Mouse (Mus musculus) intestine, embryonic 15.5 days (tissue): ENCODE measurements around the gene Nat8f1. TPM values are rescaled to one million over a fixed set of nuclear protein-coding genes. Genes with fewer than 3 reads are reported as not detected.
"Not testable (repeated sequence)": the region's sequence is repeated elsewhere in the genome, so short reads cannot be mapped to it uniquely, and the experiment has no call there.

Experiments used
- ATAC-seq: fragments of 200-750 bp; cut with Nextera tagmentation; 2 replicates; pipeline ENCODE4 v1.8.0; 2017; ENCODE audit warnings: moderate TSS enrichment, moderate library complexity
- H3K27ac ChIP-seq: fragments of 300-500 bp; sonication (generic); 2 replicates; pipeline ENCODE4 v1.5.1; 2015; ENCODE audit warnings: mild to moderate bottlenecking, inconsistent platforms
- H3K27me3 ChIP-seq: fragments of 300-500 bp; sonication (generic); replicated peaks from 2 replicates; pipeline ENCODE4 v1.6.1; 2015; ENCODE audit warnings: inconsistent platforms
- H3K36me3 ChIP-seq: fragments of 300-500 bp; sonication (generic); 2 replicates; pipeline ENCODE4 v1.6.1; 2015; ENCODE audit warnings: inconsistent platforms
- H3K4me1 ChIP-seq: fragments of 300-500 bp; sonication (generic); replicated peaks from 2 replicates; pipeline ENCODE4 v1.6.1; 2015; ENCODE audit warnings: inconsistent platforms
- H3K4me2 ChIP-seq: fragments of 300-500 bp; sonication (generic); replicated peaks from 2 replicates; pipeline ENCODE4 v1.6.1; 2015; ENCODE audit warnings: mild to moderate bottlenecking, inconsistent platforms
- H3K4me3 ChIP-seq: fragments of 300-500 bp; sonication (generic); replicated peaks from 2 replicates; pipeline ENCODE4 v1.5.1; 2015; ENCODE audit warnings: inconsistent platforms
- H3K9ac ChIP-seq: fragments of 300-500 bp; sonication (generic); 2 replicates; pipeline ENCODE4 v1.6.1; 2015; ENCODE audit warnings: inconsistent platforms
- H3K9me3 ChIP-seq: fragments of 300-500 bp; sonication (generic); 2 replicates; pipeline ENCODE4 v1.6.1; 2016; ENCODE audit warnings: inconsistent platforms
- whole genome bisulfite sequencing: fragments of 180-500 bp; shearing (Covaris S2); methylation state at CpG from one replicate; pipeline ENCODE4 v1.1.7; 2015; 5-methylcytosine and 5-hydroxymethylcytosine counted together
- polyA plus RNA-seq: library from polyadenylated mRNA; unstranded; fragments of >200 nt; fragmentation: Nextera tagmentation; extraction: Ambion mirVana; gene quantifications from 2 replicates; pipeline ENCODE4 v1.2.1, GENCODE M21; 2015

Nat8f1 gene
- polyA plus RNA-seq, result 8.6 and 9.0 TPM in 2 replicates

DNA sequence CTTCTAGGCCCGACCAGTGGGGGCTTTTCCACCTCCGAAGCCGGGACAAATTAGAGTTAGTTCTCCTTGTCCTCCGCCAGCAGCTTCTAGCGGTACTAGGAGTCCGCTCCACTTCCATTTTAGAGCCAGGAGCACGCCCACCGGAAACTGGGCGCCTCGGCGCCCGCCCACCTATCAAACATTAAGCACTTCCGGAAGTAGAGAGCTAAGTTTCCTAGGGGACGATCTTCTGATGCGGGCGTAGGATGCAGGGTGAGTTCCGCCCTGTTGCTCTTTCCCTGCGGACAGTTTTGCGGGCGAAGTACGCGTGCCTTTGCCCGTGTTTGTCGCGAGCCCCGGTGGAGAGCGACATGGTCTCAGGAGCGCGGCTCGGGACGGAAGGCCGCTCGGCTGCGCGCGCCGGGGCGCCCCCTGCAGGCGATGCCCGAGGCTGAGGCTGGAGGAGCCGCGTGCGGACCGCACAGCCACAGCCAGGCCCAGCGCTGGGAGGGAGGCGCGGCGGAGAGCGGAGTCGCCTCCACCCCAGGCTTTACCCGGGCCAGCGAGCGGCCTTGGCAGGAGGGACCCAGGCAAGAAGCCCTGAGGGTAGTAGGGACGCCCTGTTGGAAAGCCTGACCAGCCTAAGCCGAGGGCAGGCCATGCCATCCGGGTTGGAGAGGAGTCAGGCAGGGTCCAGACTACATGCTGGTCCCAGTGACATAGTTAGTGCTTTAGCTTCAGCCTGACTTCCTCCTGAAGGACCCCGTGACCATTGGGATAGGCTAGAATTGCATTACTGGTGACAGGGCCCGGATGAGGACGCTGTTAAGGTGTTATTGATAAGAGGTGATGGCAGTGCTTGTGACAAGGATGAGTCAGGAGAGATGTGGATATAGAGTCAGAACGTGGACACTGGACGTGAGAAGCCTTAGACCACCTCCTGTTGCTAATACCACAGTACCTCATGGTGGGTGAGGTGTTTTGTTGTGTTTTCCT lies at the start of gene Nat8f1:
Gene Nat8f1 (minus strand): TSS at position 149 of the 975 bp plus-strand sequence.
- not testable (repeated sequence) for H3K4me1 ChIP-seq, H3K9me3 ChIP-seq, H3K36me3 ChIP-seq, H3K27me3 ChIP-seq
- peak; percentile 98 for ATAC-seq
- H3K27ac ChIP-seq, result peak within 1 kb of the TSS; percentile 94
- peak within 1 kb of the TSS; percentile 67 for H3K4me2 ChIP-seq
- under 1% methylated on average over 61 of the region's 61 CpGs for whole genome bisulfite sequencing
- H3K4me3 ChIP-seq, result peak within 1 kb of the TSS; percentile 58
- peak within 1 kb of the TSS; percentile 81 for H3K9ac ChIP-seq

DNA sequence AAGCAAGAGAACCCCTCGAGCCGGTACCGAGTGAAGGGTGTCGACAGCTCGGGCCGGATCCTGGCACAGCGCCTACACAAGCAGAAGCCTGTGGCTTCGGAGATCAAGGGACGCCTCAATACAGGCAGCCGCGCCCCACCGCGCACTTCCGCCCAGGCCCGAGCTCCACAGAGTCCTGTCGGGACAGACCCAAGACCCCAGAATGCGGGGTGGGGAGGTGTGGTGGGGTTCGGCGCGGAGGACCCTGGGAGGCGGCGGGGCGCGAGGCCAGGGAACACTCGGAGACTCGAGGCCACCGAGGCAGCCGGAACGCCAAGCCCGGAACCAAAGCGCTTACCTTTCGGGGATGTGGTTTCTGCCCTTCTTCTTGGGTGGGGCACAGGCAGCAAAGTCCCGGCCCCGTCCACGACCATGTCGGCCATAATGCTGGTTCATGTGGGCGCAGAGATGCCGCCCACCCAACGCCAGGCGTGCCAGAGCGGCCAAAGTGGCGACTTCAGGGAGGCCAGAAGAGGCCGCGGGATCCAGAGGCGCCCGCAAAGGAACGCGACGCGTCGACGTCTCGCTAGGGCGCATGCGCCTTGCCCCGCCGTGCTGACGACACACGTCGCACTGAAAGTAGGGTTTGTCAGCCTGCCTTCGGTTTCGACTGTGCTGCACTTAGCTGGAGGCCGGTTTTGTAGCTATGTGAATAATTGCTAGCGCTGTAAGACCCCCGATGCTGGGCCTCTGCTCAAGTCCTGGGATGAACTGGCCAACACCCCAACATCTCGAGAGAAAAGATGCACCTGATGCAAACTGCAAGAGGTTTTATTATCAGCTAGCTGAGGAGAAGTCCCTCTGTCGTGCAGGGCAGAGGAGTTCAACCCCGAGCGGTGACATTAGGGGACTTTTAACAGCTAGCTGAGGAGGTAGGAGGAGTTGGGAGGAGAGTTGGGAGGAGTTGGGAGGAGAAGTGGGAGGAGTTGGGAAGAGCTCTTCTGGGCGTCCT lies 45.9 kb upstream of the Nat8f1 start, which contains the start of gene Dusp11:
Gene Dusp11 (minus strand): TSS at position 567 of the 991 bp plus-strand sequence.
- Histone ChIP-seq H3K36me3 (no peaks in the 10 kb centered on the region; the same call in 1 of the 2 replicates), H3K4me2 (peak within 1 kb of the TSS; percentile 67), H3K9ac (peak within 1 kb of the TSS; percentile 95), H3K27ac (peak within 1 kb of the TSS; percentile 99), H3K27me3 (no peaks in the 10 kb centered on the region), H3K4me1 (0 out of 2 replicates have a peak, but pooled peaks cover 5% of the 10 kb centered on the region), H3K4me3 (peak within 1 kb of the TSS; percentile 88), H3K9me3 (no peaks in the 10 kb centered on the region)
- peak; percentile 99 for ATAC-seq
- under 1% methylated on average over 70 of the region's 70 CpGs for WGBS

DNA sequence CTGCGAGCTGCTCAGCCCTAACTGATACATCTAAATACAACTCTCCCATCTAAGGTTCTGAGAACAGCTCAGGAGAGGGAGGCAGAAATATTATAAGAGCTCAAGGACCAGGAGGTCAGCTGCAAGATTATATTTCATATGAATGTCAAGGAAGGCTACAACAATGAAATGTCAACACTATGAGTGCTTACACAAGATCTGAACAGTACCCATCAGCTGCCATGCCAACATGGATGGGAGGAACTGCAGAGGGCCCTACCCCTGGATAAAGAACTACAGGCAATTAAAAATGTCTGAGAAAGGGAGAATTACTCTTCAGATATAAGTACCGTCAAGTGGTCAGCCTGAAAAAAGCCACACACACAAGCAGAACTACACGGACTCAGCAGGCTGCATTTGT lies 42.1 kb upstream of the Nat8f1 start:
- no peak for ATAC-seq
- no peak overlapping the region for H3K9ac ChIP-seq
- H3K4me1 ChIP-seq, result 0 out of 2 replicates have a peak, but pooled peaks cover 5% of the 10 kb centered on the region
- no peak overlapping the region for H3K4me2 ChIP-seq
- peaks cover 15% of the 10 kb centered on the region for H3K36me3 ChIP-seq
- H3K27me3 ChIP-seq, result no peaks in the 10 kb centered on the region
- no peak overlapping the region for H3K27ac ChIP-seq
- 78% methylated on average over 3 of the region's 3 CpGs for WGBS
- no peak overlapping the region for H3K4me3 ChIP-seq
- H3K9me3 ChIP-seq, result no peaks in the 10 kb centered on the region

DNA sequence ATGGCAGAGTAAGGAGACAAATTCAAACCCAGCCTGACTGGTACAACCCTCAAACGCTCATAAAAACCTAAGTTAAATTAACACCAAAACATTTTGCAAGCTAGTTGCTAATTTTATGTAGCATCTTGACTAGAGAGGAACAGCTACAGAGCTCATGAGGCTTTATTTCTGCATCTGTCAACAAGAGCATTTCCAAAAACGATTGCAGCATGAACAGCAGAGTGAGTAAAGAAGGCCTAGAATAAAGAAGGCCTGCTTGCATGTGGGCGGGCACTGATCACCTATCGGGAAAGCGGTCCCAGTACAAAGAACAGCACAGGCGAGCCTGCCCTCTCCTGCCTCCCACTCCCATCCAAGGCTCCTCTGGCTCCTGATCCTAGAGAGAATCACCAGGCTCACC lies 33.1 kb upstream of the Nat8f1 start:
- 85% methylated on average over 6 of the region's 6 CpGs for WGBS
- no peak overlapping the region for H3K9ac ChIP-seq
- H3K4me2 ChIP-seq, result no peak overlapping the region
- H3K4me3 ChIP-seq, result no peak overlapping the region
- H3K27me3 ChIP-seq, result no peaks in the 10 kb centered on the region
- no peaks in the 10 kb centered on the region for H3K4me1 ChIP-seq
- peaks cover 52% of the 10 kb centered on the region for H3K36me3 ChIP-seq
- H3K9me3 ChIP-seq, result no peaks in the 10 kb centered on the region
- ATAC-seq, result no peak
- H3K27ac ChIP-seq, result no peak overlapping the region

DNA sequence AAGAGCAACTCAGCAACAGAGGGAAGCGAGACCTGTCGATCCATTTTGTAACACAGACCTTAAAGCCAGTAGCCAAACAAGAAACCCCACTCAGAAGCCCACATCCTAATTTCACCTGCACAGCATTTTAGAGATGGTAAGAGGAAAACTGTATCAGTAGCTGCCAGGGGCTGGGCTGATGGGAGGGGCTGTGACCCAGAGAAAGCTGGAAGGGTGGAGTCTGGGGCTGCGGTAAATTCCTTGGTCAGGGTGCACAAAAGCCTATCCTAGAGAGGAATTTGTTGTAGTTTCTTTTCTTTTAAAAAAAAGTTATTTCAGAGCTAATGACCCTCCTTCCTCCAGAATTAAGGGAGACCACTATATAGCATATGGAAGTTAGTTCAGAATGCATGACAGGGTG lies 27.0 kb upstream of the Nat8f1 start:
- WGBS, result 90% methylated on average over 3 of the region's 3 CpGs
- Histone ChIP-seq H3K9me3 (no peaks in the 10 kb centered on the region), H3K4me1 (no peaks in the 10 kb centered on the region), H3K36me3 (peaks cover 24% of the 10 kb centered on the region; the same call in 1 of the 2 replicates), H3K9ac (no peak overlapping the region), H3K27ac (no peak overlapping the region), H3K4me2 (no peak overlapping the region), H3K4me3 (no peak overlapping the region), H3K27me3 (no peaks in the 10 kb centered on the region)
- ATAC-seq, result no peak

DNA sequence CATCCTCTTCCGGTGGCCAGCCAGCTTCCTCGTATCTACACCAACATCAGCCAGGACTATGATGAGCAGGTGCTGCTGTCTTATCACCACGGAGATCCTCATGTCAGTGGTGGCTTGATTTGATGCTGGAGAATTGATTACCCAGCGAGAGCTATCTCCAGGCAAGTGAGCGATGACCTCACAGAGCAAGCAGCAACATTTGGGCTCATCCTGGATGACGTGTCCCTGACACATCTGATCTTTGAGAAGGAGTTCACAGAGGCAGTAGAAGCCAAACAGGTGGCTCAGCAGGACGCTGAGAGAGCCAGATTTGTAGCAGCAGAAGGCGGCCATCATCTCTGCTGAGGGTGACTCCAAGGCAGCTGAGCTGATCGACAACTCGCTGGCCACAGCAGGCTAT lies 23.2 kb upstream of the Nat8f1 start:
- no peak for ATAC-seq
- H3K27me3 ChIP-seq, result no peaks in the 10 kb centered on the region
- H3K4me2 ChIP-seq, result no peak overlapping the region
- H3K4me3 ChIP-seq, result no peak overlapping the region
- 0 out of 2 replicates have a peak, but pooled peaks cover 6% of the 10 kb centered on the region for H3K36me3 ChIP-seq
- no peak overlapping the region for H3K9ac ChIP-seq
- 0 out of 2 replicates have a peak, but pooled peaks cover 2% of the 10 kb centered on the region for H3K4me1 ChIP-seq
- WGBS, result 68% methylated on average over 10 of the region's 10 CpGs
- H3K27ac ChIP-seq, result no peak overlapping the region
- no peaks in the 10 kb centered on the region for H3K9me3 ChIP-seq

DNA sequence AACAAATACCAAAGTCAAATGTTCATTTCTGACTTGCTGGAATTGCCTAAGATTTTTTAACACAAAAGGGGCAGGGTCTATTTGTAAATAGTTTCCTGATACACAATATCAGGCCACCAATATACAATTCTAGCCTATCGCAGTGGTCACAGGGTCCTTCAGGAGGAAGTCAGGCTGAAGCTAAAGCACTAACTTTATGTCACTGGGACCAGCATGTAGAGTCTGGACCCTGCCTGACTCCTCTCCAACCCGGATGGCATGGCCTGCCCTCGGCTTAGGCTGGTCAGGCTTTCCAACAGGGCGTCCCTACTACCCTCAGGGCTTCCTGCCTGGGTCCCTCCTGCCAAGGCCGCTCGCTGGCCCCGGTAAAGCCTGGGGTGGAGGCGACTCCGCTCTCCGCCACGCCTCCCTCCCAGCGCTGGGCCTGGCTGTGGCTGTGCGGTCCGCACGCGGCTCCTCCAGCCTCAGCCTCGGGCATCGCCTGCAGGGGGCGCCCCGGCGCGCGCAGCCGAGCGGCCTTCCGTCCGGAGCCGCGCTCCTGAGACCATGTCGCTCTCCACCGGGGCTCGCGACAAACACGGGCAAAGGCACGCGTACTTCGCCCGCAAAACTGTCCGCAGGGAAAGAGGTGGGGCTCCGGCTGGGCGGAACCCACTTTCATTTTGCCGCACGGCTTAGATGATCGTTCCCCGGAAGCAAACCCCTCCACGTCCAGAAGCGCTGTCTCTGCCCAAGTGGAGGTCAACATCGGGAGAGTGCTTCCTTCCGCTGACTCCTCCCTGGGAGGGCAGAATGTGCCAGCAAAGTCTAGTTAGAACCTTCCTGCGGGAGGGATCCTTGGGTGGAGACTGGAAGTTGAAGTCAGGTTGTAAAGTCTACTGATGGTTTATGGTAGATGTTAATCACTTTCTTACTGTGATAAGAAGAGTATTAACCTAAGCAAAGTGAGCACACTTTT lies 21.3 kb upstream of the Nat8f1 start:
- Histone ChIP-seq H3K9ac (peak overlapping the region; percentile 61), H3K4me2 (peak overlapping the region; percentile 79), H3K27ac (peak overlapping the region; percentile 83), H3K4me3 (peak overlapping the region; percentile 45)
- H3K9me3 ChIP-seq, H3K4me1 ChIP-seq, H3K27me3 ChIP-seq, H3K36me3 ChIP-seq: not testable (repeated sequence)
- WGBS, result 1% methylated on average over 50 of the region's 50 CpGs
- peak; percentile 97 for ATAC-seq

DNA sequence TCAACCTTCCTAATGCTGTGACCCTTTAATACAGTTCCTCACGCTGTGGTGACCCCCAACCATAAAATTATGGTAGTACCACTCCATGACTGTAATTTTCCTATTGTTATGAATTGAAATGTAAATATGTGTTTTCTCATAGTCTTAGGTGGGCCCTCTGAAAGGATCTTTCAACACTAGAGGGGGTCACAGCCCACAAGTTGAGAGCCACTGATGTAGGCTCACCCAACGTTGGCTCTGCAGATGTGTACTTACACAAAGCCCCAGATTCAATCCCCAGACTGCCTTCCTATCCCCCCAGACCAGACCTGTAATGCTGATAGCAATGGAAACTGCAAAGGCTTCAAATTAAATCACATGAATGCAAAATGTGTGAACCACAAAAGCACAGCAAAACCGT lies 20.2 kb upstream of the Nat8f1 start:
- Histone ChIP-seq H3K4me1 (0 out of 2 replicates have a peak, but pooled peaks cover 2% of the 10 kb centered on the region), H3K27me3 (no peaks in the 10 kb centered on the region), H3K36me3 (no peaks in the 10 kb centered on the region), H3K9me3 (no peaks in the 10 kb centered on the region), H3K4me3 (no peak overlapping the region), H3K27ac (no peak overlapping the region), H3K9ac (no peak overlapping the region), H3K4me2 (no peak overlapping the region)
- WGBS, result 67% methylated on average over 3 of the region's 3 CpGs
- ATAC-seq, result no peak

DNA sequence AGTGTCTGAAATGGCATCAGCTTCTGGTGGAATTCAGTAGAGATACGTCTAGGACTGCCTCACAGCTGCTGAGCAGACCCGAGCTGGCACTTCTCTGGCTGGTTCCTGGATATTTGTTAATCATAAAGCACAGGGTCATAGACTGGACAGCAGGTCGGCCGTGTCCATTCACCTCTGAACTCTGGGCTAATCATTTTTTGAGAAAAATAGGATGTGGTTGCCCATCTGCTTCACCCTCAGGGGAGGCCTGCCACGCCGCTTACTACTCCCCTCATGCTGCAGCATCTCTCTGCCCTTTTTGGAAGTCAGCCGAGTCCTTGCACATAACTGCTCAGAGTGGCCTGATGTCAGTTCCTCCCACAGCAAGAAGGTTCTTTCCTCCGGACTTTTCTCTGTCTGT lies 18.6 kb upstream of the Nat8f1 start:
- H3K9ac ChIP-seq, result no peak overlapping the region
- no peak overlapping the region for H3K4me2 ChIP-seq
- no peak for ATAC-seq
- no peaks in the 10 kb centered on the region for H3K9me3 ChIP-seq
- 0 out of 2 replicates have a peak, but pooled peaks cover 2% of the 10 kb centered on the region for H3K4me1 ChIP-seq
- WGBS, result 77% methylated on average over 8 of the region's 8 CpGs
- no peaks in the 10 kb centered on the region for H3K27me3 ChIP-seq
- no peak overlapping the region for H3K4me3 ChIP-seq
- H3K36me3 ChIP-seq, result 0 out of 2 replicates have a peak, but pooled peaks cover 4% of the 10 kb centered on the region
- H3K27ac ChIP-seq, result no peak overlapping the region

DNA sequence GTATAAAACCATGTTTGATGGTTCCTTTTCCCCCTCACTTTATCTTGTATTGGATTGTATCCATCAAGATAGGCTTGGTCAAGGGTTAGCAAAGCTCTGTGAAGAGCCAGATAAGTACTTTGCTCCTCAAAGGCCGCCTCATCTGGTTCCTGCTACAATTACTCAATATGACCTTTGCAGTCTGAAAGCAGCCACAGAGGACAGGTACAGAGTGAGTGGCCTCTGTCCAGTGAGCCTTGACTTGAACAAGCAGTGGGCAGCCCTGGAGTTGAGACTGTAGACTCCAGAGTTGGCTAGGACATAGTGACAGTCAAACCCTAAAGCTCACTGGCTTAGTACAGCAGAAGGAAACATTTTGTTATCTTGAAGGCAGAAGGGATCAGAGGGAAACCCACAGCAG lies 13.8 kb upstream of the Nat8f1 start:
- Histone ChIP-seq H3K9me3 (no peaks in the 10 kb centered on the region), H3K9ac (no peak overlapping the region), H3K4me3 (no peak overlapping the region), H3K36me3 (peaks cover 24% of the 10 kb centered on the region), H3K27ac (no peak overlapping the region), H3K4me1 (no peaks in the 10 kb centered on the region), H3K27me3 (no peaks in the 10 kb centered on the region), H3K4me2 (no peak overlapping the region)
- 66% methylated on average over 1 of the region's 1 CpGs for WGBS
- peak; percentile 82 for ATAC-seq
